Mouse (Mus musculus): ENCODE results near the gene Gpr179.

DNA sequence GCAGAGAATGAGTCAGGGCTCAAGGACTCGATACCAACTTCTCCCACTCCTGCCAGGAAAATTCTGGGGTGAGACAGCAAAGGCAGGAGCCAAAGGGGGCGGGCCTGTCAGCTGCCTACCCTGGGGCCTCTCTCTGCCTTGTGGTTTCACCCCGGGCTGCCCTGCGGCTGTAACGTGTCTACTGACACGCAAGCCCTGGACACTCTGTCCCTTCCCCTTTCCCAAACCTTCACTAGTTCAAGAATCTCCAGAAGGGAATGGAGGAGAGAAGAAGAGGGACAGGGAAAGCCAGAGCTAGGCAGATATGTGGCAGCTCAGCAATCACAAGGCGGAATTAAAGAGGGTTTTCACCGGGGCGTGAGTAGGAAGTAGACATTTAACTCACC is 42.4 kb downstream of the Gpr179 start:
- no peak for TF ChIP-seq CTCF (IDR thresholded peaks at IDR 0.05; ENCODE audit: control insufficient read depth, insufficient read depth, insufficient replicate concordance, low read depth, low read length)
- TF ChIP-seq POLR2A (IDR thresholded peaks at IDR 0.05; ENCODE audit: control insufficient read depth, low read depth, low read length): no peak

Data from testis, adult 2 months (tissue).